Mouse (Mus musculus): Measurements from ENCODE around the gene Hspd1.
A peak's percentile ranks its signal among the peaks of the same experiment; 100 is the strongest.

DNA sequence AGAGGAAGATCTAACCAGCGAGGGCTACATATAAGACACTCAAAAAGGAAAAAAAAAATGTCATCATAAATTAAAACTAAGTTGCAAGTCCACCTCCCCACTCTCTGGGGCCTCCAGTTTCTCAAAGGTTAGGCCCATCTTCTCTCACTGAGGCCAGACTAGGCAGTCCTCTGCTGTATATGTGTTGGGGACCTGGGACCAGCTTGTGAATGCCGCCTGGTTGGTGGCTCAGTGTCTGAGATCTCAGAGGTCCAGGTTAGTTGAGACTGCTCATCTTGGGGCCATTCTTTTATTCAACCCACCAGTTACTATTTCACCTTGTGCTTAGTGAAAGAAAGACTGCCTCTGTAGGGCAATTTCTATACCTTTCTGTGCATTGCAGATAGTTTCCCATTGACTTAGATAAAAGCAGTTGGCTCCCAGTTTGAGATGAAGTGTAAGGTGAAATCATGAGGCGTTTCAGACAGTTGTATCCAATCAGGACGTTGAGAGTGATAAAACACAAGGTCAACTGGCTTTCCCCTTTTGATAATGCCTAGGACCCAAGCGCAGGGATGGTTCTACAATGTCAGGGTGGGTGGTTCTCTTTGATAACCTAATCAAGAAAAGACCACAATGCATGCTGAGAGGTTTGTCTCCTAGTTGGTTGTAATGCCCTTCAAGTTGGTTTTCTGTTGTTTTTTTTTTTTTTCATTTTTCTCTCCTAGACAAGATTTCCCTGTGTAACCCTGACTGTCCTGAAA lies 12.2 kb downstream of the Hspd1 start:
- TF ChIP-seq POLR2A (IDR thresholded peaks at IDR 0.05; ENCODE audit: control insufficient read depth in 1 of 2, insufficient read depth in 1 of 2, low read depth in 1 of 2, low read length in 2 of 2, poor library complexity in 1 of 2), result peak in 1 of 2 experiments; percentile 30; a peak in 1 of 4 replicates
- TF ChIP-seq CTCF (IDR thresholded peaks at IDR 0.05 in 2 of 3, conservative IDR thresholded peaks at IDR 0.05 in 1 of 3; ENCODE audit: control insufficient read depth in 1 of 3, insufficient read depth in 1 of 3, low read depth in 2 of 3, low read length in 3 of 3, poor library complexity in 1 of 3, severe bottlenecking in 1 of 3), result no peak
- no peak for TF ChIP-seq USF2 (IDR thresholded peaks at IDR 0.05; ENCODE audit: borderline replicate concordance in 1 of 2, insufficient read depth in 1 of 2, low read depth in 1 of 2, low read length in 2 of 2)
- TF ChIP-seq RCOR1 (IDR thresholded peaks at IDR 0.05; ENCODE audit: low read depth, low read length), result peak; percentile 97

Measured in MEL (cell line).